Mouse (Mus musculus) G1E-ER4 (cell line): ENCODE results near the gene Ankrd55. TPM values are rescaled to one million over a fixed set of nuclear protein-coding genes. Genes with fewer than 3 reads are reported as not detected.

Source experiments
- GATA1 ChIP-seq: IDR thresholded peaks from one replicate; pipeline ENCODE4 v1.8.0; 2012; ENCODE audit warnings: low read length, inconsistent platforms
- polyA plus RNA-seq: library from polyadenylated mRNA; stranded (reverse); fragments of >175 nt; gene quantifications from 2 replicates; pipeline ENCODE4 v1.2.3, GENCODE M21; 2012

The Ankrd55 gene
- polyA plus RNA-seq: not detected in 2 replicates

DNA sequence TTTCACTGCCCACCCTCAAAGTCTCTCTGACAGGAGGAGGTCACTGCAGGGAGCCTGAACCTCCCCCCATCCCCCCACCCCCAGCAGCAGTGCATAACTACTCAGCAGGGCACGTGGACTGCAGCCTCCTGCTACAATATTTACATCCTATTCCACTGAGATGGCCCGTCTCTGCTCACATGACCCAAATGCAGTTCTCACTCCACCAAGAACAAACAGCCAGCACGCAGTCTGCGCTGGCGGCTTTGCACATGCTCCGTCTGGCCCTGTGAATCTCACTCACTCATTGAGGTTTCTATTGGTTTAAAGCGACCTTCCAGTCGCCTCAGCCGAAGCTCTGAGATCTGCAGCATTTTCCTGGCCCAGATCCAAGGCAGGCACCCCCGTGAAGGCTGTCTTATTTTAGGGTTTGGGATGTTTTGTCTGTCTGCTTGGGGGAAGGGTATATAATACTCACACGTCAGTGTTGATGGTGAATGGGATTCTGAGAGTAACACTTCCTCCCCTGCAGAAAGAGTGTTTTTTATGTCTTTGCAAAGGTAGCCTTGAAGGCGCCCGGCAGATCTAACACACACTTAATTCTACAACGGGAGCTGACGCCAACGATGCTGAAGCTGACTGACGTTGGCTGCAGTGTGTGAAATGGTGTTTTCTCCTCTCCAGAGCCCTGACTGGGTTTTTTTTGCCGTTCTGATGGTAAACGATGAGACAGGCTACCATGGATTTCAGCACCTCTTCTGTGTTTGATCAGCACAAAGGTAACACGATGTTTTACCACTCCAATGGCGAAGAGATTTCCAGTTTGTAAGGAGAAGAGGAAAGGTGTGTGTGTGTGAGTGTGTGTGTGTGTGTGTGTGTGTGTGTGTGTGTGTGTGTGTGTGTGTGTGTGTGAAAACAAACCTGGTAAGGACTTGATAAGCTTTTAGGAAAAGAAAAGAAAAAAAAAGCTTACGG, at the start of gene Ankrd55:
Gene Ankrd55, plus strand, starts transcription at position 227 of the 954 bp plus-strand sequence.
- TF ChIP-seq GATA1: no peak

DNA sequence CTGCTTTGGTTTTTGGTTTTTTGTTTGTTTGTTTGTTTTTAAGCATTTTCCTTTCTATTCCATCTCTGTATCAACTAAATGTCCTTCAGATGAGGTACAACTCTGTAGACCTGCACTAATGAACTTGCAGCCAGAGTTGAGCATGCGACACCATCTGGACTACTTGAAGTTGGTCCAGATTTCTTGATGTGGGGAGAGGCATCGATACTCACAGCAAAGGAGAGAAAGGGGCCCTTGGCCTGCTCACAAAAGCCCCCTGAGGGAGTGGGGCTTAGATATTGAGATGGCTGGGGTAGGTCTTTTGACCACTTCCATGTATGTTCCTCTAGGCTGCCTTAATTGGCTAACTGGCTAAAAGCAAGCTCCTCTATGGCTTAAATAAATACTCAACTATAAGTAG, 49.0 kb upstream of the Ankrd55 start:
- no peak for TF ChIP-seq GATA1

DNA sequence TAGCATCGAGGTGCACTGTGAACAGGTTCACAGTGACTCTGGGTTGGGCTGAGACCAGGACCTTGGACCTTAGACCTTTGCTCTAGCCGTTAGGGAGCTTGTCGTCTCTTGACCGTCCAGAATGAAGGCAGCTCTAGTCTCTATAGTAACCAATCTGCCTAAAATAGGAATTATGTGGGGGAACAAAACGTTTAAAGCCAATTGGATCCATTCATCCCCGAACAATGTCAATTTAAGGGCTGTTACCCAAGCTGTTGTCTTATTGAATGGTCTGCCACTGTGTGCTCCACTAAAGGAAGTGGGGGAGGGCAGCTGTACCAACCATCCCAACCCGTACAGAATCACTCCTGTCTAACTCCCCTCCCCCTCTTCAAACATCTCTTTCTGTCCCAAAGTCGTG, 46.8 kb upstream of the Ankrd55 start:
- no peak for TF ChIP-seq GATA1

DNA sequence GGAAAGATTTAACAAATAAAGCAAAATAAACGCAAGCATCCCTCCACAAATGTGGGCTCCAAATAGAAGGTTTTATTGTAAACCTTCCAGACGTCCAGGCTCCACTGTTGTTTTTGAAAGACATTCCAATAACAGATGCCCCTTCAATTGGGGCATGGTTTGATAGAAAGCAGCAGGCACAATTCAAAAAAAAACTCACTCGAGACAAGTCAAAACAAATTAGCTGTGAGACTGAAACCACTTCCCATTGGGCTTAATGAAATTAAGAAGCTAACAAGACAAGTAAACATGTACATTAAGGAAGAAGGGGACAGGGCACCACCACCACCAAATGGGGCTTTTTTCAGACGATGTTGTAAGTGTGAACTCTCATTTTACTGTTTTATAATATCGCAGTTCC, 43.1 kb upstream of the Ankrd55 start:
- no peak for TF ChIP-seq GATA1

DNA sequence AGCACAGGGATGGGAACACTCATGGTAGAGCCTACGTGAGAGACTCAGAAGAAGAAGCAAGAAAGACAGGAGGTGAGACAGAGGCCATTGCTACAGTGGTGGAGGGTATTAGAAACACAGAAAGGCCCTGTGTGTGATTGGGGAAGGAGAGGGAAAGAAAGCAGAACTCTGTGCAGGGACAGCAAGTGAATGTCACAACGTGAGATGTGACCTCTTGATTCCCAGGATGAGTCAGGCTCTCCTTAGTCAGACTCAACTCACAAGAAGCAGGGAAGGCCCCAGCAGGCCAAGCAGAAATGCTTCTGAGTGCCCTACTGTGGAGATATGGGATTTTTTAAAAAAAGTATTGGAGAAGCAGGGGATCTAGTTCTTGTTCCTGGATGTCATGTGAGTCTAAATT, 36.8 kb upstream of the Ankrd55 start:
- no peak for TF ChIP-seq GATA1

DNA sequence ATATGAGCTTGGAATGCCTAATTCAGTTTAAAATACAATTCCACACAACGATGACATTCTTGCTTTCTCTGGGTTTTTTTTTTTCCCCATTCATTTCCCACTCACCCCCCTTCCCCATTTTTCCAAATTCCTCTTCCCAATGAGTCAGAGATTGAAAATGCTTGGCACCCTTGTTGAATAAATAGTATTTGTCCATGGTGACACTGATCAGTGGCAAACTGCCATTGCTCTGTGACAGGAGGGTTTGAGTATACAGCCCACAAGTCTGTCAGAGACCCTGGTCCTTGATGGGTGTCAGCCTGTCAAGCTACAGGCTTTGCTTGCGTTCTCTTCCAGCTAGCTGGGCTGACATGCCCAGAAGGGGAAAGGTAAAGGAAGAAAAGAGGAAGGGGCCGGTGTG, 36.2 kb upstream of the Ankrd55 start:
- TF ChIP-seq GATA1: no peak

DNA sequence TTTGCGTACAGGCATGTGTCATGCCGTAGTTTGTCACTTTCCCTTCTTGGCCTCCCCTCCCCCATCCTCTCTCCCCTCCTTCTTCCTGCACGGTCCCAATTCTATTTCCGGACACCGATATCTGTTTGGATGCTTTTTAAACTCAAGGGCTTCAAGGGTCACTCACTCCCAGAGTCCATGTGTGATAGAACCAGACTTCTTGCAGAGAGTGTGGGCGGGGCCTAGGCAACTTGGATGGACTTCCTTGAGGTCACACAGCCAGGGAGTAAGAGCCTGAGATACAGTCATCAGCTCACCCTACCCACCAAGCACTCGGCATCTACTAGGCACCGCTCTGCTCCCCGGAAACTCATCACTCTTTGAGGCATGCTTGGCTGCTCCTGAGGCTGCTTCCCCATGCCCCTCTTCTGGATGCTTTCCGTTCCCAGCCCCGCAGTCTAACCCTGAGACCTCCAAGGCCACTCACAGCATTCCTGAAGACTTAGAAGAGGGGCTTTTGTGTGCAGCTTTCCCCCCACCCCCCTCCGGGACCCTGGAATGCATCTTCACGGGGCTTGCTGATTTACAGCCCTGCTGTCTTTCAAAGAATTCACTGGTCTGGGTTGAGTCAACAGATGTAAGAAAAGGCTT, 35.1 kb upstream of the Ankrd55 start:
- TF ChIP-seq GATA1: no peak

DNA sequence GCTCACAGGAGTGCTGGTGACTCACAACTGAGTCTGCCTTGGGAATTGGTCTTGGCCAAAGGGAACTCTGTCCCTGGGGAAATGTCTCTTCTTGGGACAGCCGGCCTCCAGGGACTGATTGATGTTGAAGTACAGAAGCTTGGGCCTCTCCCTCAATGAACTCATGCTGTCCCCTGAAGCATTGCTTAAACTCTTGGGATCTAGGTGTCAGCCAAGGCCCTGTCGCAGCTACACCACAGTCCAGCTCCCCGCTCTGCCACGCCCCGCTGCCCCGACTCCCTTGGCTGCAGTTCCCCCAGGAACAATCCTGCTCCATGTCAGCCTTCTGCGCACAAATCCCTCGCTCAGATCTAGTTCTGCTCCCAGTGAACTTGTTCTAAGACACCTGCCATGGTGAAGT, 34.1 kb upstream of the Ankrd55 start:
- TF ChIP-seq GATA1: no peak

DNA sequence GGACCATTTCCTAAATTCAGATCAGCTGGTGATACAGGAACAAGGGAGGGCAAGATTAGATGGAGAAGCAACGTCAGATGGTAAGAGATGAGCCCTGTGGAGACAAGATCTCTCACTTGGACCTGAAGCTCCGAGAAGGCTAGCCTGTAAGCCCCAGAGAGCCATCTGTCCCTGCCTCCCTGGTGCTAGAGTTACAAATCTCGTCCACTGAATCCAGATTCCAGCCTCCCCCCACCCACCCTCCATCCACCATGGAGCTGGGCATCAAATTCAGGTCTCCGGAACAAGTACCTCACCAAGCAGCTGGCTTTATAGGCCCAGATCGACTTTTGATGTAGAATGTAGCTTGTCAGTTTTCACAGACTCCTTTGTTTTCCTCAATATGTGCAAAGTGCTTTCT, 32.4 kb upstream of the Ankrd55 start:
- TF ChIP-seq GATA1: no peak

DNA sequence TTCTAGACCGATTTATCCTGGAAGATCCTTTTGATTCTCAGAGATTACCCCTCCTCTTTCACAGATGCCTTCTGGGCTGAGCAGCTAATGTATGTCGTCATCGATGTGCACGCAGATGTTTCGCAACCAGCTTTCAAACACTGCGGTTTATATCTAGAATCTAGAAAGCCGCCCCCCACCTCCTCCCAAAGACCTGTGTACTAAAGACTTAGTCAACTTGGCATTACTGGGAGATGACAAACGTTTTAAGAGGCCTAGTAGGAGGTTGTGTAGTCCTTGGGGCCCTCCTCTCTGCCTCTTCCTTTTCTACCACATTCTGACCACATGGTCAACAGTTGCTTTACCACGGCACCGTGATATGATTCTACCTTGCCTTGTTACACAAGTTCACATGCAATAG, 29.8 kb upstream of the Ankrd55 start:
- no peak for TF ChIP-seq GATA1

DNA sequence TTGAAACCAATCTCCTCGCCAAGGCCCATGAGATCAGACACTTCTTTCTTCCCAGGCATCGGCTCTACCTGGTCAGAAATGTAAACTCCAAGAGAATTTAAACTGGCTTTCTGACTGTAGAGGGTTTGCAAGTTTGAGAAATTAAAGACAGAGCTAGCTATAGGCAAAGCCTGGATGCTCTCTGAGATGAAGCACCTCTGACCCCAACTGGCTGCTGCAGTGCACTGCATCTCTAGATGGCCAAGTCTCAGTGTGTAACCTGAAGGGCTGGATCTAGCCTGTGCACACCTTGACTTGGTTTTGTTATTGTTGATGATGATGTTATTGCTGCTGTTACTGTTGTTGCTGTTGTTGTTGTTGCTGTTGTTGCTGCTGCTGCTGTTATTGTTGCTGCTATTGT, 28.9 kb upstream of the Ankrd55 start:
- no peak for TF ChIP-seq GATA1

DNA sequence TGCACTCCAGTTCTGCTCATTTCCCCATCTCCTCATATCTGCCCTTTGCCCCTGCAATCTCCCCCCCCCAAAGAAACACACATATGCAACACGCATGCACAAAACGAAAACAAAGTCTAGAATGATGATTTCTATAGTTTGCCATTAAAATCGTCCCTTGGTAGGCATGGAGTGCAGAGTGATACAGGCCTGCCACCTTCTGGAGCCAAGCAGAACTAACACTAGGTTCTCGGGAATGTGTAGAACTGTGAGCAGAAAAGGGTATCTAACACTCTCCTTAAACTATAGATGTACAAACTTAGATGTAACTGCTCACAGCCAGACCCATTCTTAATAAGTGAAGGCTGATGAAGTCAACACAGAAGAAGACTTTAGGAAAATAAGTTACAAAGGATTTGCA, 23.6 kb upstream of the Ankrd55 start:
- no peak for TF ChIP-seq GATA1

DNA sequence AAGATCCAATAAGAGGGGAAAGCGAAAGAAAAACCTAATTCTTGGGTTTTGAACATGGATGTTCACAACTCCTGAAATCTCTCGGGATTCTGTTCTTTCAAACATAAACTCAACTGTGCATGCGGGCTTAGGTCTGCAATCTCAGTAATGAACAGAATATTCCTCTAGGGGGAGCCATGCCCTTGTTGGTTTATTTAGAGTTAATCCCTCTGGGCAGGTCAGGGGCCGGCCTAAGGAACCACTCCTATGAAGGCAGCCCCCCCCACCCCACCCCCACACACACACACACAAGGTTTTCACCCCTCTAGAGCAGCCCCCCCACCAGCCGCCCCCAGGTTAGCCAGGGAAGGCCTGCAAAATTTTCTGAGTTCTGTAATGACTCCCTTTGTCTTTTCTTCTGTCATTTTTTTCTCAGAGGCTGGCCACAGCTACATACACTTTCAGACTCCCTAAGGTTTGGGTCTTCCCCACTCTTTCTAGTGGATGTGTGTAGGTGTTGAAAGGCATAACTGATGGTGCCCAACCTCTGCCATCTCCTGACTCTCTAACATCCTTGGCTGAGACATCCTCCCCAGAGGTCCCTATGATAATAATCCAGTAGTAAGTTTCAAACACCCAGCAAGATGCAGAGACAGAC, 16.2 kb upstream of the Ankrd55 start:
- no peak for TF ChIP-seq GATA1

DNA sequence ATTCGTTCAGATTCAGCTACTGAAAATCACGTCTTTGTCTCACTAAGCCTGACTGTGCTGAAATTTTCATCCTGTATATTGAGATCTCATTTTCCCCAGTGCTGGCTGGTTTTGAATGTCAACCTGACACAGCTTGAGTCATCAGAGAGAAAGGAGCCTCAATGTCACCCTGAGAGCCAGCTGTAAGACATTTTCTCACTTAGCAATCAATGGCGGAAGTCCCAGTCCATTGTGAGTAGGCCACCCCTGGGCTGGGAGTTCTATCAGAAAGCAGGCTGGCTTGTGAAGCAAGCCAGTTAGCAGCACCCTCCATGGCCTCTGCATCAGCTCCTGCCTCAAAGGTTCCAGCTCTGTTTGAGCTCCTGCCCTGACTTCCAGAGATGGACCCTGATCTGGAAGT, 13.6 kb upstream of the Ankrd55 start:
- TF ChIP-seq GATA1: no peak

DNA sequence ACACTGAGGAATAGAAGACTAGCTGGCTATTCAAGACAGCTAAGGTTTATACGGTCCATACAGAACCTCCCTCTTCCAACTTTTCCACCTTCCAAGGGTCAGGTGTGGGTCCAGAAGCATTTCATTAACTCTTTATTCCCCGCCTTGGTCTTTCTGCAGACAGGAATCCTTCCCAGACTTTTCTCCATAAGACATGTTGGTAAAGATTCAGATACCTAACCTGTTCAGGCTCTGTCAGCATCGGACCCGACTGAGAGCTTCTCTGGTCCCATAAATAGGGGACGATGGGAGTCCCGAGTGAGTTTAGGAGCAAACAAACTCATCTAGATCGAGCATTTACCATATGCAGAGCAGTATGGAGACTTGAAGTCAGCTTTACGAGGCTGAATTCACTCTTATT, 12.3 kb upstream of the Ankrd55 start:
- TF ChIP-seq GATA1: no peak

DNA sequence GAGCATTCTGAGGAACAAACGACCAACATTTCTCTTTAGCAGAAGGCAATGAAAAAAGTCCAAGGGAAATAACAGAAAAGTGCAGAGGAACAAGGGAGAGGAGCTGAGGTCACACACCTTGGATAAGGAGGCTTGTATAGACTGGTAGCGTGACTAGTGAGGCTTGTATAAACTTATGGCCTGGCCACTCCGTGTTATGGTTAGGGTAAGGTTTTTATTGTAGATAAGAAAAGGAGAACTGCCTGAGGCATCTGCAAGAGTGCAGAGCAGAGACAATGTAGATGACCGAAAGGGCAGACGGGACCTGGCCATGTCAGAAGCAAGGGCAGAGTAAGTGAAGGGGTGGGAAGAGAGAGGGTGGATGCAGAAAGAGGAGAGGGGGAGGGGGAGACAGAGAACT, 10.7 kb upstream of the Ankrd55 start:
- TF ChIP-seq GATA1: no peak
